Mouse (Mus musculus) kidney, embryonic 16.5 days (tissue): Measurements from ENCODE around the gene Ecsit. TPM values are rescaled to one million over a fixed set of nuclear protein-coding genes. Genes with fewer than 3 reads are reported as not detected.
A peak's percentile ranks its signal among the peaks of the same experiment; 100 is the strongest.

ENCODE experiments used
- ATAC-seq: fragments of 200-750 bp; cut with Nextera tagmentation; 2 replicates; pipeline ENCODE4 v1.8.0; 2017; ENCODE audit warnings: moderate TSS enrichment; ENCODE audit not compliant: low FRiP score, low TSS enrichment
- H3K27ac ChIP-seq: fragments of 300-500 bp; sonication (generic); 2 replicates; pipeline ENCODE4 v1.5.1; 2014; ENCODE audit warnings: low read length
- H3K27me3 ChIP-seq: fragments of 300-500 bp; sonication (generic); 2 replicates; pipeline ENCODE4 v1.6.1; 2014; ENCODE audit warnings: low read length, control low read depth, mixed read lengths; ENCODE audit not compliant: insufficient read depth
- H3K36me3 ChIP-seq: fragments of 300-500 bp; sonication (generic); 2 replicates; pipeline ENCODE4 v1.6.1; 2014; ENCODE audit warnings: low read length, control low read depth, mixed read lengths; ENCODE audit not compliant: insufficient read depth
- H3K4me1 ChIP-seq: fragments of 300-500 bp; sonication (generic); 2 replicates; pipeline ENCODE4 v1.6.1; 2014; ENCODE audit warnings: low read length, control low read depth, mixed read lengths; ENCODE audit not compliant: insufficient read depth
- H3K4me2 ChIP-seq: fragments of 300-500 bp; sonication (generic); replicated peaks from 2 replicates; pipeline ENCODE4 v1.6.1; 2014; ENCODE audit warnings: low read depth, low read length
- H3K4me3 ChIP-seq: fragments of 300-500 bp; sonication (generic); 2 replicates; pipeline ENCODE4 v1.5.1; 2014; ENCODE audit warnings: mild to moderate bottlenecking, low read length
- H3K9ac ChIP-seq: fragments of 300-500 bp; sonication (generic); replicated peaks from 2 replicates; pipeline ENCODE4 v1.6.1; 2014; ENCODE audit warnings: low read length
- H3K9me3 ChIP-seq: fragments of 300-500 bp; sonication (generic); 2 replicates; pipeline ENCODE4 v1.6.1; 2016; ENCODE audit warnings: low read length, control low read depth
- WGBS: fragments of 180-500 bp; shearing (Covaris S2); extraction: QIAGEN DNeasy Blood & Tissue Kit; methylation state at CpG from one replicate; pipeline ENCODE4 v1.1.7; 2014; 5-methylcytosine and 5-hydroxymethylcytosine counted together
- polyA plus RNA-seq: library from polyadenylated mRNA; unstranded; fragments of >200 nt; fragmentation: Nextera tagmentation; extraction: Ambion mirVana; gene quantifications from 2 replicates; pipeline ENCODE4 v1.2.1, GENCODE M21; 2015

The Ecsit gene
- polyA plus RNA-seq, 1 experiment from 2014 or later = 62.7 TPM

DNA sequence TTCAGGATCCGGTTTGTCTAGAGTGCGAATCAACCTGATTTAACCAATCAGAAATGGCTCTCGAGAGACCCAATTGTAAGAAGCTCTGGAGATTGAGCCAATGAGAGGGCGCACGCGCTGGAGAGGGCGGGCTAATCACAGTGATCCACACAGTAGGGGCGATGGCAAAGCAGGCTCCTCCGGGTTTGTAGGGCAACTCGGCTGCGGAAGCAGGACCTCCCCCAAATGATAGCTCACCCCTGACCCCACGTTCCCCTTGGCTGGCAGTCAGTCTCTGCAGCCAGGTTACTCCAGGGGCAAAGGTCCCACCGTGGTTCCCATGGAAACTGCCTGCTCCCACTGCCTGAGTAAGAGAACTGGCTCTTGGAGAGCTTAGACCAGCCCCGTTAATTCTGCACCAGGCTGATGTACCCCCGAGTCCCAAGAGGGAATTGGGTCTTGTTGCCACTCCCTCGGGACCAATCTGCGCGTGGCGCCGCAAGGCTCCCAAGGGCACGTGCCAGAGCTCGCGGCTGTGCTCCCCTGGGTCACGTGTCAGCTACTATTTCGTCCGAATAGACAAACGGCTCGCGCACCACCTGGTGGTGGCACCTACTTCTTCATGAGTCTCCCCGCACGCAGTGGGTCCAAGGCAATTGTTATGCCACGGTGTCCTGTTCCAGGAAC lies 30.7 kb downstream of the Ecsit start:
- H3K36me3 ChIP-seq = peaks cover 18% of the 10 kb centered on the region
- no peak overlapping the region for H3K9ac ChIP-seq
- H3K4me2 ChIP-seq = peak overlapping the region; percentile 43
- peak overlapping the region; percentile 3; the same call in 1 of the 2 replicates for H3K4me3 ChIP-seq
- H3K4me1 ChIP-seq = peaks cover 23% of the 10 kb centered on the region
- peaks cover 59% of the 10 kb centered on the region for H3K27me3 ChIP-seq
- peak; percentile 39; the same call in 1 of the 2 replicates for ATAC-seq
- 2% methylated on average over 32 of the region's 32 CpGs for WGBS
- no peak overlapping the region for H3K27ac ChIP-seq
- H3K9me3 ChIP-seq = no peaks in the 10 kb centered on the region

DNA sequence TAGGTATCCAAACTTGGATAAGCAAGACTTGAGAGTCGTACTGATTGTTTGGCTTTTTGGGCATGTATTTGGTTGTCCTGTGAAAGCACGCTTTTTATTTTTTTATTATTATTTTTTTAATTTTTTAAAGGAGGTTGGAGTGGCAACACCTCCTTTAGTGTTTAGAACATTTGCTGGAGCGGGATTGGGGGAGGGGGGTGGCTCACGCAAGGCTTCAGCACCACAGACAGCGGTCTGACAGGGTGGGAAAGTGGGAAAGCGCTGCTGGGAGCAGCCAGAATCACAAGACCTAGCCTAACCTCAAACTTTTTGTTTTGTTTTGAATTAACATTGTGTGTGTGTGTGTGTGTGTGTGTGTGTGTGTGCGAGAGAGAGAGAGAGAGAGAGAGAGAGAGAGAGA lies 31.6 kb downstream of the Ecsit start:
- Histone ChIP-seq H3K36me3 (peaks cover 13% of the 10 kb centered on the region; the same call in 1 of the 2 replicates), H3K27ac (no peak overlapping the region), H3K9me3 (no peaks in the 10 kb centered on the region), H3K4me1 (peaks cover 23% of the 10 kb centered on the region), H3K4me2 (no peak overlapping the region), H3K9ac (no peak overlapping the region), H3K4me3 (no peak overlapping the region), H3K27me3 (peaks cover 67% of the 10 kb centered on the region)
- 30% methylated on average over 6 of the region's 7 CpGs for WGBS
- ATAC-seq = no peak

DNA sequence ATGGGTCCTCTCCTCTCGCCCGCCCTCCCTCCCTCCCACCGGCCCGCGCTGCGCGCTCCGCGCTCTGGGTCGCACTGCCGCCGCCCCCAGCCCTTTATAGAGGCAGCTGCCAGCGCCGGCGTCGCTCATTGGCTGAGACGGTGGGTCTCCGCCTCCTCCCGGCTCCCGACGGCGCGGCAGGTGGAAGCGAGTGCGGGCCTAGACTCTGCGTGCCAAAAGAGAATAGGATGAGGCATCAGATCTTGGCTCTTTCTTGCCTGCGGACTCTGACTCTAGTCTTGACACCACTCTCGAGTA lies 33.3 kb downstream of the Ecsit start, which contains the start of gene Elavl3:
TSS of gene Elavl3 (minus strand) at position 66 of the 297 bp plus-strand sequence.
- no peak within 1 kb of the TSS for H3K9ac ChIP-seq
- H3K4me2 ChIP-seq = peak within 1 kb of the TSS; percentile 69
- H3K4me1 ChIP-seq = peaks cover 23% of the 10 kb centered on the region
- H3K27ac ChIP-seq = no peak within 1 kb of the TSS
- WGBS = 2% methylated on average over 18 of the region's 28 CpGs
- no peaks in the 10 kb centered on the region for H3K36me3 ChIP-seq
- peaks cover 67% of the 10 kb centered on the region for H3K27me3 ChIP-seq
- H3K9me3 ChIP-seq = no peaks in the 10 kb centered on the region
- H3K4me3 ChIP-seq = peak within 1 kb of the TSS; percentile 40
- no peak for ATAC-seq

DNA sequence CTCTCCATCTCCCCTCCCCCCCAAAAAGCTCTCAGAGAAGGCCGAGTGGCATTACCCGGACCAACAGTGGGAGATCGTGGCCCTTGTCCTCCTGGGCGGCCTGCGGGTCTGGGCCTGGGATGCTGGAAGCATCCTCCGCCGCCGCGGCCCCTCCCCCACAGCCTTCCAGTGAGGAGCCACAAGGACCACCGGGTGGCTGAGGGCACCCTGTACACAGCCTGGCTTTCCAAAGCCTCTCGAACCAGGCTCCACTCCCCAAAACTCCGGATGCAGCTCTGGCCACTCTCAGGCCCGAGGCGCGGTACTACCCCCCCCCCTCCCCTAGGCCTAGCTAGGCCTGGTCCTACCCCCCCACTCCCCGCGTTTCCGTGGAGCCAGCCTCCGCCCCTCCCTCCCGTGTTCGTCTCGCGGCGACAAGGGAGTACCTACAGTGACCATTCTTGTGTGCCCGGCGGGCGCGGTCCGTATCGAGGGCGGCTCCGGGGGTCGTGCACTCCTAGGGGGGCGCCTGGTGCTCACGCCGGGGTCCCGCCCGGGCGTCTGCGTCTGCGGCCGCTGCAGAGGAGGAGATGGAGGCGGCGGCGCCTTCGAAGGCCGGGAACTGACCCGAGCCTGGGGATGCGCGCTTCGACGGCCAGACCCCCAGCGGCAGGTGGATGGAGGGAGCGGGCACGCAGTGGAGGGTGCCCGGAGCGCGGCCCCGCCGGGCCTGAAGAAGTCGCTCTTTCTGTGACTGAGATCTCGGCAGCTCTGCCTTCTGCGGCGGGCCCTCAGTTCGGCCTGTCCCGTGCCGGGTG lies 33.9 kb downstream of the Ecsit start:
- under 1% methylated on average over 59 of the region's 67 CpGs for WGBS
- ATAC-seq = no peak
- H3K27me3 ChIP-seq = peaks cover 66% of the 10 kb centered on the region

DNA sequence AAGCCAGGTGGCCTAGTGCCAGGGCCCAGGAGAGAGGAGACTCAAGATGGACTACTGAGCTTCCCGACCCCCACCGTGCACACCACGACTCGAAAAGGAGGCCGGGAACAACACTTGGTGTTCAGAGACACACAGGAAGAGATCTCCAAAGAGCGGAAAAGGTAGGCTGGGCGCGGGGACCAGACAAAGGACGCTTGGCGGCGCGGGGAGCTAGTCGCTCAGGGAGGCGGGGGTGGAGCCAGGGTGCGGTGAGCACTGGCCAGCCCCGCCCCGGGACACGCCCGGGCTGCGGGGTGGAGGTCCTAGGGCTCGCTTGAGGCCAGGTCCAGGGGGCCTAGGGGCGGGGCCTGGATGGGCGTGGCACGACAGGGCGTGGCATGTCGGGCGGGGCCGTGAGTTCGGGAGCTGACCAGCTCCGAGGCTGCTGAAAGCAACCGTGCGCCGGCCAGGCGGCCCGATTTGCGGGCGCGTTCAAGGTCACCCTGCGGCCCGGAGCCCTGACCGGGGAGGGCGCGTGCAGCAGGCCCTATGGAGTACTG lies 34.8 kb downstream of the Ecsit start:
- Histone ChIP-seq H3K27me3 (peaks cover 60% of the 10 kb centered on the region), H3K27ac (no peak overlapping the region), H3K4me1 (peaks cover 23% of the 10 kb centered on the region), H3K4me3 (peak overlapping the region; percentile 40), H3K9me3 (no peaks in the 10 kb centered on the region), H3K9ac (no peak overlapping the region), H3K4me2 (peak overlapping the region; percentile 69), H3K36me3 (no peaks in the 10 kb centered on the region)
- WGBS = 1% methylated on average over 32 of the region's 43 CpGs
- peak; percentile 47; the same call in 1 of the 2 replicates for ATAC-seq

More for the DNA sequence above, 33.9 kb downstream of the Ecsit start:
- H3K9ac ChIP-seq = no peak overlapping the region
- H3K4me1 ChIP-seq = peaks cover 23% of the 10 kb centered on the region
- H3K4me2 ChIP-seq = peak overlapping the region; percentile 69
- no peaks in the 10 kb centered on the region for H3K36me3 ChIP-seq
- H3K4me3 ChIP-seq = peak overlapping the region; percentile 40
- no peak overlapping the region for H3K27ac ChIP-seq
- H3K9me3 ChIP-seq = no peaks in the 10 kb centered on the region

DNA sequence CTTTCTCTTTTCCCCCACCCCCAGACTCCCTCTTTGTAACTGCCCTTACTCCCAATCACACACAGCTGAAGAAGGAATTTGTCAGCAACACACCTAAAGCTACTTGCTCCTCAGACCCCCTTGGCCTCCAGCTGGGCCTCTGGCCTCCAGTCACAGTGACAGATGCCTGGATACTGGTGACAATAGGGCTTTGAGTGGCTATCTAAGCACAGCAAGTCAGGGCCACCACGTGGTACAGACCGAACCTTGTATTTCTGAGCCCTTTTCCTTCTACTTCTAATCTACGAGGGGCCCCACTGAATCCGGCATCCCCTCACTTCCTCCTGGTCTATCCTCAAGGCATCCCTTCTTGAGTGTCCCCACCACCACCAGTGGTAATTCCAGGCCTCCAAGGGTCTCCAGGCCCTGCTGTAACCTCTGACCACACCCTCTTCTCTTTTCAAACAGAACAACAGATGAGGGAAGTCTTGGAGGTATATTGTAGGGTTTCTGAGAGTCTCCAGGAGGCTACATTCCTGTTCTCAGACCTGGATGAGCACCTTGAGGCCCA lies 35.4 kb downstream of the Ecsit start:
- Histone ChIP-seq H3K27ac (no peak overlapping the region), H3K4me3 (no peak overlapping the region), H3K9ac (no peak overlapping the region), H3K9me3 (no peaks in the 10 kb centered on the region), H3K4me1 (peaks cover 23% of the 10 kb centered on the region), H3K4me2 (no peak overlapping the region), H3K36me3 (no peaks in the 10 kb centered on the region), H3K27me3 (peaks cover 55% of the 10 kb centered on the region)
- WGBS = 65% methylated on average over 4 of the region's 4 CpGs
- ATAC-seq = no peak

DNA sequence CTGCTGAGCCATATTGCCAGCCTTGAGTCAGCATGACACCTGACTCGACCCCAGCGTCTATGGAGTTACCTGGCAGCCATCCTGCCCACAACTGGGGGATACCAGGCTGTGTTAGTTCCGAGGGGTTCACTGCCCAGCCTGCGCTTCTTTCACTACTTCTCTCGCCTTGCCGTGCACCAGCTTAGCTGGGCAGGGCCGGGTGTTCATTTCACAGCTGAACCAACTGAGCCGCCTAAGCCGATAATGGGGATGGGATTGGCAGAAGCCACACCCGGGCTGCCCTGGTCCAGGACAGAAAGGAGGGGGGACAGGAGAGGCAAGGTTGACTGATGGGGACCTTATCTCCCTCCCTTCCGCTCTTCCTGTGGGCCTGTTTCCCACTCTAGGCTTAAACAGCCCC lies 35.9 kb downstream of the Ecsit start:
- Histone ChIP-seq H3K27me3 (peaks cover 51% of the 10 kb centered on the region), H3K4me2 (no peak overlapping the region), H3K36me3 (no peaks in the 10 kb centered on the region), H3K9me3 (no peaks in the 10 kb centered on the region), H3K27ac (no peak overlapping the region), H3K9ac (no peak overlapping the region), H3K4me1 (peaks cover 18% of the 10 kb centered on the region), H3K4me3 (no peak overlapping the region)
- 78% methylated on average over 11 of the region's 11 CpGs for WGBS
- ATAC-seq = no peak

DNA sequence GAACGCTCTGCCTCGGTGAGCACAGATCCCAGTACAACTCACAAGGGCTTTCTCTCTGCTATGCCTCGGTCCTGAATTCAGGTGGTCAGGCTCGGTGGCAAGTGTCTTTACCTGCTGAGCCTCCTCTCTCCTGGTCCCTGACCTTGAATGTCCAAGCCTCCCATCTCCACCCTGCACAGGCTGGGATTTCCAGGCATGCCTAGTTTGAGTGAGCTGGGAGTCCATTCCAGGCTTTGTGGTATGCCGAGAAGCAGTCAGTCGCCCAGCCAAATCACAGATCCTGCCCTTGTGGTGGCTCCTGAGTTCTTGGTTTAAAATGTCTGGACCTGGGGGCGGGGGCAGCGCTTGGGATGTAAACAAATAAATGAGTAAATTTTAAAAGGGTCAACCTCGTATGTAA lies 37.9 kb downstream of the Ecsit start:
- peaks cover 17% of the 10 kb centered on the region for H3K4me1 ChIP-seq
- no peaks in the 10 kb centered on the region for H3K36me3 ChIP-seq
- no peak for ATAC-seq
- WGBS = 47% methylated on average over 9 of the region's 9 CpGs
- H3K4me3 ChIP-seq = no peak overlapping the region
- no peak overlapping the region for H3K27ac ChIP-seq
- no peaks in the 10 kb centered on the region for H3K9me3 ChIP-seq
- H3K4me2 ChIP-seq = no peak overlapping the region
- H3K9ac ChIP-seq = no peak overlapping the region
- peaks cover 36% of the 10 kb centered on the region for H3K27me3 ChIP-seq

DNA sequence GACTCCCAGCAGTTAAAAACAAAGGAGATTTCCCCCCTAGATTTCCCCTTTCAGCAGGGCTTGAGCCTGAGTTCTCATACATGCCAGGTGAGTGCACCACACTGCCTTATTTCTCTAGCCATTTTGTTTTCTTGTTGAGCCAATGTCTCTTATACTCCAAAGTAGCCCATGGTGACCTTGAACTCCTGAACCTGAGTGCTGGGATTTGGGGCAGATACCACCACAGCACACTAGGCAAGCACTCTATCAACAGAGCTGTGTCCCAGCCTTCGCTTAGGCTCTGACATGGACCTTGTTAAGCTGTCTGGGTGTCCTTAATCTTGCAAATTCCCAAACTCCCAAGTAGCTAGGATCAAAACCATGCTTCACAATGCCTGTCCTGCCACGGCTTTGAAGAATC lies 43.4 kb downstream of the Ecsit start:
- Histone ChIP-seq H3K27ac (no peak overlapping the region), H3K36me3 (no peaks in the 10 kb centered on the region), H3K4me2 (no peak overlapping the region), H3K4me1 (no peaks in the 10 kb centered on the region), H3K9me3 (0 out of 2 replicates have a peak, but pooled peaks cover 2% of the 10 kb centered on the region), H3K9ac (no peak overlapping the region), H3K27me3 (no peaks in the 10 kb centered on the region), H3K4me3 (no peak overlapping the region)
- no peak for ATAC-seq
- WGBS = 42% methylated on average over 2 of the region's 2 CpGs
